Mouse (Mus musculus) small intestine, adult 2 months (tissue): ENCODE measurements at regions not wholly inside any gene's neighbourhood (a gene's known extent, or its start where the extent isn't known, plus 50 kb on each side); places are given as distances from the start of the nearest gene placed in this dataset.

Source experiments
- CTCF ChIP-seq: fragments of 200-500 bp; IDR thresholded peaks from 2 replicates; pipeline ENCODE4 v1.5.1; 2012; ENCODE audit warnings: low read depth, mild to moderate bottlenecking, control low read depth, inconsistent platforms, low read length, moderate library complexity, mixed read lengths; ENCODE audit not compliant: insufficient replicate concordance, insufficient read length; ENCODE audit errors: extremely low read depth
- POLR2A ChIP-seq: fragments of 200-500 bp; IDR thresholded peaks from 2 replicates; pipeline ENCODE4 v1.6.1; 2012; ENCODE audit warnings: low read depth, mild to moderate bottlenecking, control low read depth, inconsistent platforms, low read length, moderate library complexity

DNA sequence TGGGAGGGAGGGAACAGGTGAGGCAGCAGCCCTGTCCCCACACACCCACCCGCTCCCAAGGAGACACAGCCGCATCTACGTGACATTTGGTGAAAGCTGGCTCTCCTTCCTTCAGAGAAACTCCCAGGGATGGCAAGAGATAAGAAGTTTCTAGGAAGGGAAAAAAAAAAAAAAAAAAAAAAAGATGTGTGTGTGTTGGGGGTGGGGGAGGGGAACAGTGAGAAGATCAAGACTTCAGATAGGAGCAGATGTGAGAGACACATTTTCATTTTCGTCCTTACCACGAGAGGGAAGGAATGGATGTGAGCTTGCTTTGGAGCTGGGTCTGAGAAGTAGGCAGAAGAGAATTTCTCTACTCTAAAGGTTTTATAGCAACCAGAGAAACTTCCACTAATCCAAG is 91.4 kb downstream of the Cd24a start:
- no peak for TF ChIP-seq CTCF
- TF ChIP-seq POLR2A: no peak
